Mouse (Mus musculus) kidney, adult 10 weeks (tissue): ENCODE results near the gene Sephs2. TPM values are rescaled to one million over a fixed set of nuclear protein-coding genes. Genes with fewer than 3 reads are reported as not detected.

Experiments used
- polyA plus RNA-seq: library from polyadenylated mRNA; stranded (reverse); fragments of 350-450 nt; fragmentation: Illumina TruSeq; extraction: RNeasy Lipid Tissue Mini Kit (QIAGEN cat#74804); gene quantifications from one replicate; pipeline ENCODE4 v1.2.3, GENCODE M21; 2014; ENCODE audit warnings: low read depth, low replicate concordance

Gene Sephs2
- 208 TPM for polyA plus RNA-seq

GRCm38 (mm10) chr7:127273925-127274789, at the start of gene Sephs2:
Gene Sephs2, minus strand, starts transcription at chr7:127274055.

GRCm38 (mm10) chr7:127296098-127296497, 22.2 kb upstream of the Sephs2 start, which contains the start of gene Itgal:
Gene Itgal, plus strand, starts transcription at chr7:127296260.

GRCm38 (mm10) chr7:127260309-127261111, 13.3 kb downstream of the Sephs2 start, which contains the start of gene Dctpp1:
Gene Dctpp1, minus strand, starts transcription at chr7:127260709.

GRCm38 (mm10) chr7:127243870-127244657, 29.8 kb downstream of the Sephs2 start, which contains the start of gene Zfp771:
Gene Zfp771, plus strand, starts transcription at chr7:127244274.

GRCm38 (mm10) chr7:127232622-127233367, 41.1 kb downstream of the Sephs2 start, which contains the start of the genes Zfp553 and Sept1:
Gene Zfp553, plus strand, starts transcription at chr7:127233061.
Gene Sept1, minus strand, starts transcription at chr7:127233130.

Other genes with a start within 250 kb of the Sephs2 start
- gene Maz, start 247.0 kb downstream of the Sephs2 start, polyA plus RNA-seq = 15.0 TPM
- gene Kif22, start 231.6 kb downstream of the Sephs2 start, polyA plus RNA-seq = not detected
- not detected for gene Zg16, start 186.7 kb downstream of the Sephs2 start, polyA plus RNA-seq
- gene AI467606, start 182.7 kb downstream of the Sephs2 start, polyA plus RNA-seq = 0.73 TPM
- gene Qprt, start 151.8 kb downstream of the Sephs2 start, polyA plus RNA-seq = 22.6 TPM
- 0.65 TPM for gene Spn, start 136.2 kb downstream of the Sephs2 start, polyA plus RNA-seq
- 11.2 TPM for gene Cd2bp2, start 78.0 kb downstream of the Sephs2 start, polyA plus RNA-seq
- gene Tbc1d10b, start 65.6 kb downstream of the Sephs2 start, polyA plus RNA-seq = 1.9 TPM
- not detected for gene Mylpf, start 65.2 kb downstream of the Sephs2 start, polyA plus RNA-seq
- 1.3 TPM for gene Zfp553, start 41.0 kb downstream of the Sephs2 start, polyA plus RNA-seq
- not detected for gene Sept1, start 40.9 kb downstream of the Sephs2 start, polyA plus RNA-seq
- not detected for gene Zfp771, start 29.8 kb downstream of the Sephs2 start, polyA plus RNA-seq
- not detected for gene Dctpp1, start 13.3 kb downstream of the Sephs2 start, polyA plus RNA-seq
- 0.16 TPM for gene Itgal, start 22.2 kb upstream of the Sephs2 start, polyA plus RNA-seq
- gene Zfp768, start 71.5 kb upstream of the Sephs2 start, polyA plus RNA-seq = 4.7 TPM
- gene Zfp747, start 102.0 kb upstream of the Sephs2 start, polyA plus RNA-seq = 1.6 TPM
- gene 9130019O22Rik, start 113.1 kb upstream of the Sephs2 start, polyA plus RNA-seq = 0.97 TPM
- gene E430018J23Rik, start 119.6 kb upstream of the Sephs2 start, polyA plus RNA-seq = 0.69 TPM
- 2.5 TPM for gene Zfp764, start 132.8 kb upstream of the Sephs2 start, polyA plus RNA-seq
- 0.89 TPM for gene Zfp688, start 148.0 kb upstream of the Sephs2 start, polyA plus RNA-seq
- 0.89 TPM for gene Zfp689, start 175.1 kb upstream of the Sephs2 start, polyA plus RNA-seq
- 10.5 TPM for gene Prr14, start 185.6 kb upstream of the Sephs2 start, polyA plus RNA-seq
- gene Fbrs, start 205.1 kb upstream of the Sephs2 start, polyA plus RNA-seq = 6.2 TPM
- 7.5 TPM for gene Srcap, start 237.9 kb upstream of the Sephs2 start, polyA plus RNA-seq
- 4.0 TPM for gene Gm42715, start 245.5 kb upstream of the Sephs2 start, polyA plus RNA-seq